Mouse (Mus musculus) brain, embryonic 14.5 days (tissue): ENCODE measurements around the gene Arpc4. TPM values are rescaled to one million over a fixed set of nuclear protein-coding genes. Genes with fewer than 3 reads are reported as not detected.
"Not testable (repeated sequence)": the region's sequence is repeated elsewhere in the genome, so short reads cannot be mapped to it uniquely, and the experiment has no call there.

Experiments used
- DNase-seq: peaks from one replicate; pipeline ENCODE4 v3.0.0-alpha.2; 2011; ENCODE audit warnings: low read depth
- CTCF ChIP-seq: fragments of 200-500 bp; IDR thresholded peaks from 2 replicates; pipeline ENCODE4 v1.5.1; 2012; ENCODE audit warnings: inconsistent platforms, mild to moderate bottlenecking, moderate library complexity, borderline replicate concordance; ENCODE audit not compliant: insufficient read depth, insufficient read length; ENCODE audit errors: extremely low read depth
- POLR2A ChIP-seq: fragments of 200-500 bp; IDR thresholded peaks from 2 replicates; pipeline ENCODE4 v1.6.1; 2012; ENCODE audit warnings: mild to moderate bottlenecking, inconsistent platforms, borderline replicate concordance; ENCODE audit not compliant: poor library complexity, insufficient read depth, insufficient read length, severe bottlenecking; ENCODE audit errors: extremely low read depth
- polyA plus RNA-seq: library from polyadenylated mRNA; depleted of rRNA; stranded (reverse); fragments of >200 nt; gene quantifications from 2 replicates; pipeline ENCODE4 v1.2.3, GENCODE M21; 2012; rRNA removed

Gene Arpc4
- polyA plus RNA-seq = 117 and 127 TPM in 2 replicates

- TF ChIP-seq POLR2A = peak; percentile 49; the same call in 1 of the 2 replicates
- no peak for TF ChIP-seq CTCF
- DNase-seq = peak; percentile 97
These were observed at the start of gene Arpc4, which contains the start of gene Tada3 for GRCm38 (mm10) chr6:113377496-113378385. Gene Arpc4, plus strand, starts transcription at chr6:113378115. Gene Tada3, minus strand, starts transcription at chr6:113377883.

GRCm38 (mm10) chr6:113329396-113329795 is 48.5 kb upstream of the Arpc4 start:
- DNase-seq = no peak
- TF ChIP-seq POLR2A (no peak), CTCF (no peak)

GRCm38 (mm10) chr6:113330547-113330946 is 47.4 kb upstream of the Arpc4 start:
- TF ChIP-seq CTCF = no peak
- no peak for TF ChIP-seq POLR2A
- DNase-seq = no peak

GRCm38 (mm10) chr6:113331721-113332120 is 46.2 kb upstream of the Arpc4 start:
- DNase-seq = no peak
- no peak for TF ChIP-seq CTCF
- no peak for TF ChIP-seq POLR2A

- not testable (repeated sequence) for DNase-seq
These were observed 45.2 kb upstream of the Arpc4 start for GRCm38 (mm10) chr6:113332734-113333133.

- TF ChIP-seq CTCF = no peak
- no peak for TF ChIP-seq POLR2A
- peak; percentile 90 for DNase-seq
These were observed 44.6 kb upstream of the Arpc4 start for GRCm38 (mm10) chr6:113333137-113333950.

GRCm38 (mm10) chr6:113334216-113334615 is 43.7 kb upstream of the Arpc4 start:
- no peak for TF ChIP-seq POLR2A
- TF ChIP-seq CTCF = no peak
- no peak for DNase-seq

GRCm38 (mm10) chr6:113336852-113337620 is 40.9 kb upstream of the Arpc4 start:
- TF ChIP-seq POLR2A (no peak), CTCF (no peak)
- DNase-seq = no peak

- TF ChIP-seq CTCF (no peak), POLR2A (no peak)
- no peak for DNase-seq
These were observed 36.3 kb upstream of the Arpc4 start for GRCm38 (mm10) chr6:113341574-113341973.

GRCm38 (mm10) chr6:113342297-113342696 is 35.6 kb upstream of the Arpc4 start:
- no peak for TF ChIP-seq CTCF
- no peak for TF ChIP-seq POLR2A
- DNase-seq = peak; percentile 19
